Mouse (Mus musculus) layer of hippocampus, adult 9-10 months (tissue): ENCODE data around the gene Chchd1.

Experiments used
- DNase-seq: peaks from one replicate; pipeline ENCODE4 v3.0.0; 2022; ENCODE audit warnings: low spot score

The Chchd1 gene

DNA sequence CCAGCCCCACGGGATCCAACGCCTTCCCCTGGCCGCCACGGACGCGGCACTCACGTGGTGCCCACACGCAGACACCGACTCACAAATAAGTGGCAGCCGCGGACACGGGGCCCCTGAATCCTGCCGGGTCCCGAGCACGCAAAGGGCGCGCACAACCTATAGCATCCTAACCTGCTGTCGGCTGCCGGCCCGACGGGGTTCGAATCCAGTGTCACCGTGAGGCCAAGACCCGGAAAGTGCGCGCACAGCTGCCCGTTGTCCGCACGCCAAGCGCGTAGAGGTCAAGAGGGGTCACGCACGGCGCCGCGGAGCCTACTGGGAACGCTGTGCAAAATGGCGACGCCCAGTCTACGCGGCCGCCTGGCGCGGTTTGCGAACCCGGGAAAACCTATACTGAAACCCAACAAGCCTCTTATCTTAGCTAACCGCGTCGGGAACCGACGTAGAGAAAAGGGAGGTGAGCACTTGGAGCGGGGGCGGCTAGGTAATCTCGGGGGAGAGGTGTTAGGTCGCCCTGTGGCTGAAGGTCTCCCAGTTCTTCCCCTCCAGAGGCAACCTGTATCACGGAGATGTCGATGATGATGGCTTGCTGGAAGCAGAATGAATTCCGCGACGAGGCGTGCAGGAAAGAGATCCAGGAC lies at the start of gene Chchd1:
Gene Chchd1 (plus strand): TSS at position 266 of the 641 bp plus-strand sequence.
- peak; percentile 83 for DNase-seq

DNA sequence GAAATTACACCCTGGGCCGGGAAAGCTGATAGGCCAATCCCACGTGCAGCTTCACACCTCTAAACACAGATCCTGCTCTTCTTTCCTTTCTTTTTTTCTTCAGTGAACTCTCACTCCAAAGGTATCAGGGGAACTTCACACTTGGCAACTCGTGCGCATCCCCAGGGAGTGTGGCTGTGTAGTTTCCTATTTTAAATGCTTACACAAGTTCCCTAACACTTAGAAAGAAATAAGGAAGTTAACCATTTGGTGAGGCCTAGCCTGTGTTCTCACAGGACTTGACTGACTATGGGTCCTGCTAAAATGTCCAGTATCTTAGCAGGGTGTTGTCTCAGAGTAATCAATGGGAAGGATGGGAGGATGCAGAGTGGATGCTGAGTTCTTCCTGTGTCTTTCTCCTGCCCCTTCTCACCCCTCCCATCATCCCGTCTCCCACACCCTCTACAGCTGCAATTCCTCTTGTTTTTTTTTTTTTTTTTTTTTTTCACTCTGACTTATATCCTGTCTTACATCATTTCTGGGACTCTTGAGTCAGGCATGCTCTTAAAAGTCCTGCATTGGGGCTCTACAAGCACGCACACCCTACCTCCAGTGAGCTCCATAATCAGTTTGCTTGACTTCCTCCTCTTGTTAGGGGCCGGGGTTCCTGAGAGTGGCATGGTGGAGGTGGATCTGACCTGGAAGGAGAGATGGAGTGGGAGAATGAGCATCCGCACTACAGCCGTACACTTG lies 48.0 kb upstream of the Chchd1 start:
- DNase-seq = no peak

DNA sequence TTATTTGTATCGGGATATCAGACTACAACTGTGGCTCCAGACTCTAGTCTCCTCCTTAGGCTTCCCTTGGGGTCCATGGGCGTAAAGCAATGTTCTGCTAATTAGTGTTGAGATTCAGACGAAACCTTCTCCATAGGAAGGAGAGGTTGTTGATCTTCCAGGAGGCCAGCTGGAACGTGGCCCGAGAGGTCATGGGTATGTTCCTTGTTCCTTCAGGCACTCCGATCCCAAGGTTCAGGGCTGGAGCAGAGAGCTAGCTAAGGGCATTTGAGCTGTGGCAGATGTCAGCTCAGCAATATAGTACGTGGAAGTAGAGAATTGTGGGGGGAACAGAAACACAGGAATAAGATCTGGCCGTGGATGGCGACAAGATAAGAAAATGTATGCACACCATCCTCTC lies 47.1 kb upstream of the Chchd1 start:
- no peak for DNase-seq

DNA sequence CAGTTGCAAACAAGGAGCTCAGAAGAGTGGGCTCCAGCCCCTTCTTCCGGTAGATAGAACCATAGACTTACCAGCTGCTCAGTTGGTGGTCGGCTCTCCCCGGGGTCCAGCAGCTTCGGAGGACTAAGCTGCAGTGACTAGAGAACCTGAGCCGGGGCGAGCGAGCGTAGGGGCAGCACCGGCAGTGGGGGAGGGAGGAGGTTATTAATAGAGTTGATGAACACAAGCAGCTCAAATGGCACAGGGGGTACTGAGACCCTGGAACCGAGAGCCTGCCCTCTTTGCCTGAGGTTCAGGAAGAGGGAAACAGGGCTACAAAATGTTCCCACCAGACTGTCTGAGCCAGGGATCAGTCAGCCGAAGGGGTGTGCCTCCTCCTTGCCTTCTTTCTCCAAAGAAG lies 46.4 kb upstream of the Chchd1 start, which contains the start of gene Myoz1:
Gene Myoz1 (minus strand): TSS at position 180 of the 400 bp plus-strand sequence.
- no peak for DNase-seq

DNA sequence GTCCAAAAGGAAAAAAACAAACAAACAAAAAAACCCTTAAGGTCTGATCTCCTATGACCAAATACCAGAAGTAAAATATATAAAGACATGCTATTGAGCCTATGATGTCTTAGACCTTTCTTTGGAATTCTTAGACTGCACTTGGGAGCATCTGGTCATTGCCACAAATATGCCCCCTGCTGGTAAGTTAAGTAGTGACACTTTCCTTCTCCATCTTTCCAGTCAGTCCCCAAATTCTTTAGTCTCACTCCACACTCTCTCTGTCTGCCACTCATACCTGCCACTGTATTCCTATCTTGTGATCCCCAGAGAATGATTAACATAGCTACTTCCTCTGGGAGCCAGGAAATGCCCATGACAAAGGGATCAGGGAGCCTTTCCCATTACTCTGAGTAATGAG lies 44.5 kb upstream of the Chchd1 start:
- DNase-seq = no peak

DNA sequence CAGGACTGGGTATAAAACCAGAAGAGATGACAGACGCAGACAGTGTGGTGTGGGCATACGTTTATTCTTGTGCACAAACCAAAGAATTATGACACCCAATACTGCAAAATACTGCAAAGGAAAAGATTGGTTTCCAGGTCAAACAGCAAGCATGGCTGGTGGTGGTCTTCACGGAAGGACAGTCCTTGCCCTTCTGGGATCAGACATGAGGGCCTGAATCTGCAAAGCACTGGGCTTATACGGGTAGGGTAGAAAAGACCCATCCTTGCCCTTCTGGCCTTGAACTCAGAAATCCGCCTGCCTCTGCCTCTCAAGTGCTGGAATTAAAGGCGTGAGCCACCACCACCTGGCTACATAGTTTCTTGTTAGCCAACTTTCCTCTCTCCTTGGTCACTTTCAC lies 43.9 kb upstream of the Chchd1 start:
- DNase-seq = no peak

DNA sequence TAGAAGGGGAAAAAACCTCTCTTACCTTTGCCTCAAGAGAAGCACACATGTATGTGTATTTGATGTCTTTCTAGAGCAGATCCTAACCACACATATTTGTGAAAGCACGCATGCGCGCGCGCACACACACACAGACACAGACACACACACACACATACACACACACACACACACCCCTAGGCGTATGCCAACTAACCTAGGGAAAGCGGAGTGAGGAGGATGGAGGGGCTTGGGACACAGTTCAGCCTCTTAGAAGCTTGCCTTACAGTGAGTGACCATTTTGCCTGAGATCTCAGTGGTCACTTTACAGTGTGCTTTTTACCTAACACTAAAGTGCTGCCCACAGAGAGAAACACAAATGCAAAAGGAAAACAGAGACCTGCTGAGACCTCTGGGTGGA lies 43.1 kb upstream of the Chchd1 start:
- no peak for DNase-seq

DNA sequence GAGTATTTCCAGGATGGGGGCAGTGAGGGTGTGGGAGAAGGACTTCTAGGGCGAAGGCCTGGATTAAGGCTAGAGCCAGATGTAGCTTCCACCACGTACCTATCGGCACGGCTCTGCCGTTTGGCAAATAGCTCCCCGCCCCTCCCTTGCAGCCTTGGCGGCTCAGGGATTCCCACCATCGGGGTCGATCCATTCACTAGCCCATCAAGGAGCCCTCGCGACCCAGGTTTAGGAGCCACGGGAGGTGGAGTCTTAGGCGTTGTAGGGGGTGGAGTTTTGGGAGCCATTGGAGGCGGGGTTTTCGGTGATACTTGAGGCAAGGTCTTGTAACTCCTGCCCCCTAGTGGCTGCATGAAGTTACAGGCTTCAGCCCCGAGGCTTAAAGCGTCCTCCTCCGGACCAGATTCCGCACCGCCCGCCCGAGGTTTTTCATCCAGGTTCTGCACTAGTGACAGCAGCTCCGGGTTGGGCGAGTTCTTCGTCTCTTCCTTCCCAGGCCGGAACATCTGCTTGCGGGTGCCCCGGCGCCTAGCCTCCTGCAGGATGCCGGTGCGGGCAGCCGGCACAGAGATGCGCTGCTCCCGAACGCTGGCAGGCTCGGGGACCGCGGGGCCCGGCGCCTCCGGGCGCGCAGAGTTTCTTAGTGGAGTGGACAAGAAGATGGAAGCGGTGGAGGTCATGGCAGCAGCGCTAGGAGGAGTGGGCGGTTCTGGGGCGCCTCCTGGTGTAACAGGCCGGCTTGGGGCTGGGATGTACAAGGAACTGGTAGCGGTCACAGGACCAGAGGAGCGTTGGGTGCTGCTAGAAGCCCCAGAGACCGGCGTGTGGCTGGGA lies 41.8 kb upstream of the Chchd1 start:
- peak; percentile 96 for DNase-seq

DNA sequence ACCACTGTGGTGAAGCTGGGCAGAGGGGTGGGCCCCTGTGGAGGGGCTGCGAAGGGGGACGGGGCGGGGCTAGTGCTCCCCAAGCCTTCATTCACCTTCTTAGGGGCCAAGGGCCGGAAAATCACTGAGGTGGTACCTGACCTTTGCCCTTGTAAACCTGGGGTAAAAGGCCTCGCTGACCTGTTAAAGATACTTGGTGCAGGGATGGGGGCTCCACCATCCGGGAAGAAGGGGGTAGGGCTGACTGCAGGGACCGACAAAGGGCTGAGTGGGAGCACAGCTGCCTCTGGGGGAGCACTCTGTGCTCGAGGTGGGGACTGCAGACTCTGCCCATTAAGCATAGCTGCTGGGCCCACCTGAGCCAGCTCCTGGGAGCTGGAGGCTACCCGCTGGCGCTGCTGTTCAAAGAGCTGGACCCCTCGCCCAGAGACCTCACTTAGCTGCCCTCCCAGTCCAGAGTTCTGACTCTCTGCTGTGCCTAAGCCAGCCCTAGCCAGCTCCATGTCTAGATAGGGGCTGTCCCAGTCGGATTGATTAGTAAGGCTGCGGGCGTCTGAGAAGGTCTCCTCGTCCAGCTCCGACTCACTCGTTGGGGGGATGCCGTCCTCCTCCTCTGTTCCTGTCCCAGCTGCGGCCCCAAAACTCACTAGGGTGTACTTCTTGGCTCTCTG lies 41.0 kb upstream of the Chchd1 start:
- DNase-seq = no peak

DNA sequence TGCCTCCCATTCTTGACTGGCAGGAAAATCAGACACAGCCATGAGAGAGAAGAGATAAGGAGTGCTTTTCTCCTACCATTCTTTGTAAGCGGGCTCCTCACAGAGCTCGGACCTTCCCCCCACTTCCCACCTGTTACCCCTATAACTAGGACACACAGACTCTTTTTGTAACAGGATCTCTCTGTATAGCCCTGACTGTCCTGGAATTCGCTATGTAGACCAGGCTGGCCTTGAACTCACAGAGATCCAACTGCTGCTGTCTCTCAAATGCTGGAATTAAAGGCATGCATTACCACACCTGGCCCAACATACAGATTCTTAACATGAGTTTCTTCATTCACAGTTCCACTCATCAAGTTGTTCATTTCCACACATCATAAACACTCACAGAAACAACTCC lies 40.1 kb upstream of the Chchd1 start:
- no peak for DNase-seq

DNA sequence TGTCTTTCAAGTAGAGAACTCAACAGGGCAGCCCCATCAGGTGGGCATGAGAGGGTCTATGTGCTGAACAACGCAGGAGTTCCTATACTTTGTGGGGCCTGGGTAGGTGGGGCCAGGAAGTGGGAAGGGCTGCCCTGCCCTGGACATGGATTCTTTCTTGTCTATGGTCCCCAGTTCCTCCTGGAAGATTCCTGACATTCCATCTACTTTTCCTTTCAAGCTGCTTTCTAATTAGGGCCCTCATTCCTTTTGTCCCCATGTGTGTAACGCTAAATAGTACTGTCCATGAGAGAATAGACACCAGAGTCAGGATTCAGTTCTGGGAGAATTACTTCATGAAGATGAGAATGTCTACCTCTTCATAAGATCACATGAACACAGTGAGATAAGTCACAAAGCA lies 39.2 kb upstream of the Chchd1 start:
- no peak for DNase-seq

DNA sequence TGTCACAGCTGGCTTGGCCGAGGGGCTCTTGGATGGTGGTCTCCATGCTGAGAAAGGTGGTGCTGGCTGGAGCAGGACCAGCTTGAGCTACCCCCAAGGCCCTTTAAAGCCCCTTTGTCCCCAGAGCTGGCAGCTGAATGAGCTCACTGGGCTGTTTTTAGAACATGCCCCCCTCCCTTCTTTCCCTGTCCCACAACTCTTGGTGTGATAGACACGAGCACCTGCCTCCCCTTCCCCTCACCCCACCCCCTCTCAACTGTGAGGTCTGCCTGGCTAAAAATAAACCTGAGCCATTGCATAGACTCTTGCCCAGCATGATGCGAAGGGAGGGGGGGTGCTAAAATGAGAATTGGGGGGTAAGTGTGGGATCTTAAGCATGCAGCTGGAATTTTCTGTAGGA lies 38.4 kb upstream of the Chchd1 start:
- no peak for DNase-seq

DNA sequence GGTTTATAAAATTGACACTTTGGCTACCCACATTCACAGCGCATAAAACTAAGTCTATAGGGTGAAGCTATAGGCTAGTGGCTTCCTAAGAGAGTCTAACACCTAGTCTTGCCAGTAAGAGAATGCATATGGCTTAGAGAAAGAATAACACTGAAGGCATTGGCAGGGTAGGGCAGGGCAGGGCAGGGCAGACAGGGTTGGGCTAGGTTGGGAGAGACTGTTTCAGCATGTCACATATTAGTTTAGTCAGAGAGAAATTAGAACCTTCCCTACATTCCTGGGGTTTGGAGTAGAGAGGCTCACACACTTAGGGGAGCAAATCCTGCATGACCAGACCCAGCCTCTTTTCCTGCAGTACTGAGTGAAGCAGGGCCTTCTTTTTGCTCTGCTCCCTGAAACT lies 35.3 kb upstream of the Chchd1 start:
- no peak for DNase-seq

DNA sequence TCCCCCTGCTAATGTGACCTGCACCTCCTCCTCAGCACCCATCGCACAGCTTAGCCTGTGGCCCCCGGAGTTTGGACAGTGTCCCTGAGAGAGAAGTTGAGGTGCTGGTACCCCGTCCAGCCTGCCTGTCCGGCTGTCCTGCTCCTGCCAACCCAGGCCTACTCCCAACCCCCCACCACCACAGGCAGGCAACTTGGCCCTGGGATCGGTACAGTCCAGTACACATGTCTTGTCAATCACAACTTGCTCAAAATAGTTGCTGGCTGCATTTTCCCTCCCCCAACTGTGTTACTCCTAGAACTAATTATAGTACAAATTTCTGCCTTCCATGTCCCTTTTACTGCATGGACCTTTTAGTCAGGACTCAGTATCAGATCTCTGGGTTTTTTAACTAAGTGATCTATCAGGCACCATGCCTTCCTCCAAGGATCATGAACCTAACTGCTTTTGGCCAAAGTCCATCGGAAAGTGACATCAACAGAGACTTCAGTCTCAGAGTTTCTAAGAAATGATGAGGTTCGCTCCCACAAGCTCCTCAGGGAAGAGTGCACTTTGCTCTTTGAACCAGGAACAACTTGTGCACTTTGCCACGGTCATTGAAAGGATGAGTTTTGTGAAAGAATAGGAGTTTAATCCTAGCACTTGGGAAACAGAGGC lies 34.5 kb upstream of the Chchd1 start, which contains the start of gene Synpo2l:
Gene Synpo2l (minus strand): TSS at position 201 of the 657 bp plus-strand sequence.
- DNase-seq = no peak

DNA sequence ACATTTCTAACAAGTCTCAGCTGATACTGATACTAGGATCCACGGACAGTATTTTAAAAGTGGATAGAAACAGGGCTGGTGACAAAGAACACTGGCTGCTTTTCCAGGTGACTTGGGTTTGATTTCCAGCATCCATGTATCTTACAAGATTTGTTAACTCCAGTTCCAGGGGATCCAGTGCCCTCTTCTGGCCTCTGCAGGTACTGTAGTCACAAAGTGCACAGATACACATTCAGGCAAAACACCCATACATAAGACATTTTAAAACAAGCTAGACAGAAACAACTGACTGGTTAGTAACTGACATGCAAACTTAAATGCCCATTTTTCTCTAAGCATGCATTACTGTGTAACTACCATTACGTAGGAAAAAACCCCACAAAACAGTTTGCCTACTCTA lies 29.8 kb upstream of the Chchd1 start:
- DNase-seq = no peak

DNA sequence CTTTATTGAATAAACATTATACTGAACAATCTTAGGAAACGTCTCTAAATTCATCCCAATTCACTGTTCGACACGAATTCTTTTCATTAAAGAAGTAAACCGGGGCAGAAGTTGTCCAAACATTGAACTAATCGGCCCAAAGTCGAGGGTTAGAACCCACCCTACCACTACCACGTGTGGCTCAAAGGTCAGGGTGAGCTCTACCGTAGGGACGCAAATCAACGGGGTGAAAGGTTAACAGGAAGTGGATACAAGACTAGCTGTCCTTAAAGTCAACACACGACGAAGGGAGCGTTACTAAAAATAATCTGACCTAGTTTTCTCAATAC lies 29.1 kb upstream of the Chchd1 start:
- peak; percentile 53 for DNase-seq

DNA sequence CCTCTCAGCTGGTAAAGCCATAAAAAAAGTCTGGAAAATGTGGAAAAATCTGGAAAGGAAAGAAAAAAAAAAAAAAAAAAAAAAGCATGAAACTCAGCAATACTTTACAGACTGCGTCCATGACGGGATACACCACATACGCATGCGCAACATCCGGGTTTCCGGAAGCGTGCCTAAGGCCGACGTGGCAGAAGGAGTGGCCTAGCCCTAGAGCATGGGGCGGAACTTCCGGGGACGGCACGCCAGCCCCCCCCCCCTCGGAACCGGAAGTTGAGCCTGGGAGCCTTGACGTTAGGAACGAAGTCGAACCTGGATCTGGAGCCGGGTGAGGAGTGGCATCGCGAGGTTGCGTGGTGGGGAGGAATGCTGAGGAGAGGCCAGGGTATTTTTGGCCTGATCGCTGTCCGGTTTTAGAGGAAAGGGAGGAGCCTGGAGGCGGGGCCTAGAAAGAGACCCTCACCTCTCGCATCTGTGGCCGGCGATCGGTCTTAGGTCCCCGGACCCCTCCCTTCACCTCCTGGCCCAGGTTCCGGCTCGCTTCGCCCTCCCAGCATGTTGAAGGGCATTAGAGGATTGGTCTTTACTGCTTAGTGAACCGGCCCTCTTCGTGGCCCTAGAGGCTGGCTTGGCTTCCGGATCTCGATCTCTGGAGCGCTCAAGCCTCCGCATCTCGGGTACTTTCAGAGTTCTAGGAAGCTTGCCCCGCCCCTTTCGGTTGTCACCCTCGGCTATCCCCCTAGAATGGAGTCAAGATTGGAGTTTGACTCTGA lies 28.6 kb upstream of the Chchd1 start, which contains the start of gene Sec24c:
Gene Sec24c (plus strand): TSS at position 245 of the 770 bp plus-strand sequence.
- DNase-seq = peak; percentile 88

DNA sequence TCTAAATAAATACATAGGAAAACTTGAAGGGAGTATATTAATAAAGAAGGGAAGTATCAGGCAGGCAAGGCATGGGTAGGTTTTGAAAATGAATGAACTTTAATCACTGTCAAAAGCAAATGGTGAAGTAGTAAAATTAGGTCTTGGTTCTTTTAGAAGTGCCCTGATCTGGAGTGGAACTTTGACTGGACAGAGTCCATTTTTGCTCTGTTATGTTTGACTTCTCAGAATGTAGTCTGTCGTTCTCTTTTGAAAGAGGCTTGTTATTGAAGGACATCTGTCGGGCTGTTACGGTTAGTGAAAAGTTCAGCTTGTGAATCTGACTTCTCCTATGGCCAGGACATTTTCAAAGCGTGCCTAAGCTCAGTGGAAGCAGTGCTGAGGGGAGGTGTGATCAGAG lies 24.9 kb upstream of the Chchd1 start:
- no peak for DNase-seq

DNA sequence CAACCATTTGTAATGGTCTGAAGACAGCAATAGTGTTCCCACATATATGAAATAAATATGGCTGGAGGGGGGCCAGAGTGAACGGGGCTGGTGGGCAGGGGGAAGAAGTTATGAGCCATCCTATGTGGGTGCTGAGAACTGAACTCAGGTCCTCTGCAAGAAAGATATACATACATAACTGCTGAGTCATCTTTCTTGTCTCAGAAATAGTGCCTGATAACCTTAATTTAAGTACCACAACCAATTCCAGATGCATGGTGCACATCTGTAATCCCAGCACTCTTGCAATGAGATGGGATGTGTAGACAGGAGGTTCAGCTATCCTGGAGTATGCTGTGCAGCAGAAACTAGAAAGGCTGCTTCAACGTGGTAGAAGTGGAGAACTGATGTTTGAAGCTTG lies 21.1 kb upstream of the Chchd1 start:
- DNase-seq = no peak

DNA sequence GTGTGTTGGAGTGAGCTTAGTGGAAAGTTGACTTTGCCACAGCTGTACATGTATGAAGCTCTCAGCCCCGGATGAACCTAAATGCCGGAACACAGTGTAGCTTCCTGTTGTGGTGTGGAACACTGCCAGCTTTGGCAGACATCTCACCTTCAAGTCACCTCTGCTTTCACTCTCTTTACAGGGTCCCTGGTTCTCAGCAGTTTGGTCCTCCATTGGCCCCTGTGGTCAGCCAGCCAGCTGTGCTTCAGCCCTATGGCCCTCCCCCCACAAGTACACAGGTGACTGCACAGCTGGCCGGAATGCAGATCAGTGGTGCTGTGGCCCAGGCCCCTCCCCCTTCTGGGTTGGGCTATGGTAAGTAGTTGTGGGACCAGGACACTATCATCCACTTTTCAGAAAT lies 20.3 kb upstream of the Chchd1 start:
- DNase-seq = no peak

DNA sequence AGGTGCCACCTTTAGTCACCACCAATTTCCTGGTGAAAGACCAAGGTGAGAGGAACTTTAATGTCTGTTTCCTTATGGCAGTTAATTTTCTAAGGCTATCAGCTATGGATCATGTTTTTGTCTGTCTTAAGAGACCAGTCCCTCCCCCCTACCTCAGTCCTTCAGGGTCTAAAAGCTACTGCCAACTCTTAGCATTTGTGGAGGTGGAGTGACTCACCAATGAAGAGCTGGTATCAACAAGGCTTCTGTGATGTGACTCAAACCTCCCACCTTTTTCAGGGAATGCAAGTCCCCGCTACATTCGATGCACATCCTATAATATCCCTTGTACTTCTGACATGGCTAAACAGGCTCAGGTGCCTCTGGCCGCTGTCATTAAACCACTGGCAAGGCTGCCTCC lies 16.2 kb upstream of the Chchd1 start:
- DNase-seq = no peak
